Mouse (Mus musculus): ENCODE data around the gene Pde4b. TPM values are rescaled to one million over a fixed set of nuclear protein-coding genes. Genes with fewer than 3 reads are reported as not detected.

Pde4b gene
- total RNA-seq, 2 experiments from 2014 or later, result 20.5 to 23.0 TPM

- no peak for DNase-seq
These were observed 452.3 kb downstream of the Pde4b start for GRCm38 (mm10) chr4:102539598-102540180.

GRCm38 (mm10) chr4:102542976-102543375 lies 455.6 kb downstream of the Pde4b start:
- DNase-seq, result no peak

GRCm38 (mm10) chr4:102545226-102545625 lies 457.9 kb downstream of the Pde4b start:
- no peak for DNase-seq

- DNase-seq, result no peak
These were observed 468.2 kb downstream of the Pde4b start for GRCm38 (mm10) chr4:102555566-102555965.

GRCm38 (mm10) chr4:102557006-102557405 lies 469.7 kb downstream of the Pde4b start:
- no peak for DNase-seq

GRCm38 (mm10) chr4:102557508-102558220 lies 470.3 kb downstream of the Pde4b start:
- DNase-seq, result peak; percentile 63 to 64

GRCm38 (mm10) chr4:102558328-102558727 lies 471.0 kb downstream of the Pde4b start:
- no peak for DNase-seq

GRCm38 (mm10) chr4:102560676-102561280 lies 473.4 kb downstream of the Pde4b start:
- no peak for DNase-seq

- DNase-seq, result no peak
These were observed 476.0 kb downstream of the Pde4b start for GRCm38 (mm10) chr4:102563273-102563855.

GRCm38 (mm10) chr4:102564286-102564685 lies 476.9 kb downstream of the Pde4b start:
- DNase-seq, result no peak

- DNase-seq, result no peak
These were observed 479.1 kb downstream of the Pde4b start for GRCm38 (mm10) chr4:102566421-102566820.

GRCm38 (mm10) chr4:102567111-102567510 lies 479.8 kb downstream of the Pde4b start:
- no peak for DNase-seq

GRCm38 (mm10) chr4:102567676-102568254 lies 480.4 kb downstream of the Pde4b start:
- DNase-seq, result peak in 1 of 2 experiments; percentile 54

- peak; percentile 85 to 87 for DNase-seq
These were observed 481.2 kb downstream of the Pde4b start for GRCm38 (mm10) chr4:102568591-102568990.

- DNase-seq, result peak; percentile 27 to 54
These were observed 481.8 kb downstream of the Pde4b start for GRCm38 (mm10) chr4:102569101-102569583.

GRCm38 (mm10) chr4:102569950-102570765 lies 482.8 kb downstream of the Pde4b start:
- DNase-seq, result peak; percentile 90 to 94

- peak in 1 of 2 experiments; percentile 51 for DNase-seq
These were observed 483.5 kb downstream of the Pde4b start for GRCm38 (mm10) chr4:102570766-102571411.

- peak; percentile 50 to 69 for DNase-seq
These were observed 484.7 kb downstream of the Pde4b start for GRCm38 (mm10) chr4:102572031-102572430.

GRCm38 (mm10) chr4:102572591-102572990 lies 485.2 kb downstream of the Pde4b start:
- peak in 1 of 2 experiments; percentile 51 for DNase-seq

- peak in 1 of 2 experiments; percentile 53 for DNase-seq
These were observed 486.0 kb downstream of the Pde4b start for GRCm38 (mm10) chr4:102573361-102573781.

GRCm38 (mm10) chr4:102574226-102574625 lies 486.9 kb downstream of the Pde4b start:
- DNase-seq, result peak; percentile 90 to 91

Measured in heart, adult 18-20 months (tissue).